ENCODE assay signal across 18 mouse cellular contexts in the genomic region with DNA sequence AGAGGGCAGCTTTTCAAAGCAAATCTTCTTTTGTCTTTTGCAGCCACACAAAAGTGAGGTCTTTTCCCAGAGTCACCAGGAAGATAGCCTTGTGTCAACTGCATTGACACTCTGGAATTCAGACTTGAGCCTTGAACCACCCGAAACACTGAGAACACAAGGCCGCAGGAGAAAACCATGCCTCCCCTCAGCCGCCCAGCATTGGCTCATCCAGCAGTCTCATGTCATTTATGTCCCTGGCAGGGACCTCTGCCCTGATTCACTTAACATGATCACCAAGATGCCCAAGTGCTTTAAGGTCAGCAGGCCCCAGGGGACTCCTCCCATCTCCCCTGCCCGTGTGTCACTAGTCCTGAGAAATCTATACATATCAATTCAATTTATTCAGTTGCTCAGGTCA.
"Had no signal": no experiment of that assay in that cellular context is flagged by ENCODE, and none has a peak within 500 bp of the region (broad histone marks: within the 10 kb centered on the region; RNA-seq: fewer than 3 reads in every experiment).

No protein-coding gene starts in this region.

- H3K9me3 ChIP-seq: midbrain, embryonic 10.5 days; midbrain, embryonic 12.5 days; neural tube, embryonic 13.5 days; neural tube, embryonic 15.5 days; stomach, embryonic 15.5 days had no signal

- H3K27me3 ChIP-seq: midbrain, embryonic 12.5 days; neural tube, embryonic 13.5 days; neural tube, embryonic 15.5 days; stomach, embryonic 15.5 days had no signal

- H3K27ac ChIP-seq: midbrain, embryonic 12.5 days; neural tube, embryonic 13.5 days; neural tube, embryonic 15.5 days; stomach, postnatal 0 days had no signal

- DNase-seq: lung, adult 18-20 months; lung, postnatal 10 days; lung, postnatal 4 days; retina, postnatal 1 day; right cerebral cortex, adult 18-20 months; right cerebral cortex, postnatal 25 days; thymus, adult 2 months; thymus, postnatal 14 days; thymus, postnatal 36 days had no signal

- ATAC-seq: midbrain, embryonic 16.5 days had no signal

- H3K4me2 ChIP-seq: lung, embryonic 14.5 days; midbrain, embryonic 12.5 days; neural tube, embryonic 13.5 days; neural tube, embryonic 15.5 days; stomach, embryonic 15.5 days had no signal

- H3K4me1 ChIP-seq: midbrain, embryonic 12.5 days; stomach, embryonic 15.5 days had no signal

- H3K9ac ChIP-seq: lung, embryonic 14.5 days; midbrain, embryonic 12.5 days; neural tube, embryonic 13.5 days; neural tube, embryonic 15.5 days; stomach, embryonic 15.5 days had no signal

- H3K4me3 ChIP-seq: midbrain, embryonic 10.5 days; midbrain, embryonic 12.5 days; myocyte; neural tube, embryonic 13.5 days; neural tube, embryonic 15.5 days; stomach, embryonic 15.5 days had no signal

- H3K36me3 ChIP-seq: midbrain, embryonic 10.5 days; midbrain, embryonic 12.5 days; neural tube, embryonic 13.5 days; neural tube, embryonic 15.5 days; stomach, embryonic 15.5 days had no signal
